Mouse (Mus musculus): ENCODE measurements around the gene Ltb.

- no peak for TF ChIP-seq CTCF (IDR thresholded peaks at IDR 0.05; ENCODE audit: low read depth, low read length)
- no peak for TF ChIP-seq POLR2A (IDR thresholded peaks at IDR 0.05; ENCODE audit: borderline replicate concordance, low read depth, low read length)
Measured at GRCm38 (mm10) chr17:35147348-35147747, 46.9 kb upstream of the Ltb start.
